Mouse (Mus musculus) forebrain, embryonic 12.5 days (tissue): ENCODE measurements at regions not wholly inside any gene's neighbourhood (a gene's known extent, or its start where the extent isn't known, plus 50 kb on each side); places are given as distances from the start of the nearest gene placed in this dataset.

ENCODE experiments used
- ATAC-seq: fragments of 200-750 bp; cut with Nextera tagmentation; 2 replicates; pipeline ENCODE4 v1.8.0; 2017; ENCODE audit warnings: moderate TSS enrichment; ENCODE audit not compliant: low FRiP score
- H3K27ac ChIP-seq: fragments of 300-500 bp; sonication (generic); 2 replicates; pipeline ENCODE4 v1.5.1; 2016; ENCODE audit warnings: mild to moderate bottlenecking
- H3K27me3 ChIP-seq: fragments of 300-500 bp; sonication (generic); 2 replicates; pipeline ENCODE4 v1.6.1; 2016; ENCODE audit warnings: mild to moderate bottlenecking
- H3K36me3 ChIP-seq: fragments of 300-500 bp; sonication (generic); replicated peaks from 2 replicates; pipeline ENCODE4 v1.6.1; 2016; ENCODE audit warnings: mild to moderate bottlenecking
- H3K4me1 ChIP-seq: fragments of 300-500 bp; sonication (generic); 2 replicates; pipeline ENCODE4 v1.6.1; 2016
- H3K4me2 ChIP-seq: fragments of 300-500 bp; sonication (generic); 2 replicates; pipeline ENCODE4 v1.6.1; 2016; ENCODE audit warnings: mild to moderate bottlenecking, moderate library complexity
- H3K4me3 ChIP-seq: fragments of 300-500 bp; sonication (generic); replicated peaks from 2 replicates; pipeline ENCODE4 v1.5.1; 2016; ENCODE audit warnings: mild to moderate bottlenecking
- H3K9ac ChIP-seq: fragments of 300-500 bp; sonication (generic); 2 replicates; pipeline ENCODE4 v1.6.1; 2016; ENCODE audit warnings: mild to moderate bottlenecking
- H3K9me3 ChIP-seq: fragments of 300-500 bp; sonication (generic); 2 replicates; pipeline ENCODE4 v1.6.1; 2016
- WGBS: fragments of 180-500 bp; shearing (Covaris S2); methylation state at CpG from one replicate; pipeline ENCODE4 v1.1.7; 2016; 5-methylcytosine and 5-hydroxymethylcytosine counted together

DNA sequence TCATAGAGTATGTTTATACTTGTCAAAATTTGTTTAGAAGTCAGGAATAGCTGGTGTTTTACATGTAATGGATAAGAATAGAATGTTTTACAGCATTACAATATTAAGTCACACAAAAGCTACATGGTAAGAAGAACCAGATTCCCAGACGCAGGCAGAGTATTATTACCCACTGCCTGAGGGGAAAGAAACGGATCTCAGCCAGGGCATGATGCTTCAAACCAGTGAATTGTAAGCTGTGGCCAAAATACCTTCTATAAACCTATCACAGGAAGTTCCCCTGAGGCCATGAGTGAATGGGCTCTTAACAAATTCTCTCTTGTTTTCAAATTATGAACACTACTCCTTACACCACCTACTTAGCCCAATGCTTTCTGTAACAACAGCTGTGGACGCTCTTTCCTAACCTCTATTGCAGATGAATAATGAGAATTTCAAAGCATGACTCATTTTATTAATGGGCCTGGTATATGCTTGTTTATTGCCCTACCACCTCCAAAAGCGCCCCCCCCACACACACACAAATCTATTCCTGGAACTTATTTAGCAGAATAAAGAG lies 932.0 kb downstream of the Jrkl start:
- Histone ChIP-seq H3K4me1 (no peaks in the 10 kb centered on the region), H3K9me3 (no peaks in the 10 kb centered on the region), H3K27me3 (no peaks in the 10 kb centered on the region), H3K36me3 (no peaks in the 10 kb centered on the region), H3K4me2 (no peak overlapping the region), H3K4me3 (no peak overlapping the region), H3K9ac (no peak overlapping the region), H3K27ac (no peak overlapping the region)
- WGBS = 84% methylated on average over 4 of the region's 4 CpGs
- no peak for ATAC-seq

DNA sequence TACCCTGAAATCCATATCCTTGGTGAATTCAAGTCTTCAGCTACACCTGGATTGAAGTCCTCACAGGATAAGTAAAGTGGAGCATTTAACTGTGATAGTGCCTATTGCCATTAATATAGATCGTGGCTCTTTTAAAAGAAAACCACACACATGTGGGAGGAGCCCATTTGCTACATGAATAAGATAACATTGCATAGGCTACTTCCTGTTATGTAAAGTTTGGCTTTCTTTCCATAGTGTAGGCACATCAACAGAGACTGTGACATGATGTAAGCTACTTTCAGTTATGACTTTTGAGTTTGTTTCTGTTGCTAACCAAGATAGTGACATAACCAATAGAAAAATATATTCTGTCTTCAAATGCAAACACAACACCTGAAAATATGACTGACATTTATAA lies 932.6 kb downstream of the Jrkl start:
- no peak for ATAC-seq
- H3K27me3 ChIP-seq = no peaks in the 10 kb centered on the region
- no peak overlapping the region for H3K4me3 ChIP-seq
- H3K9me3 ChIP-seq = no peaks in the 10 kb centered on the region
- no peak overlapping the region for H3K4me2 ChIP-seq
- H3K4me1 ChIP-seq = no peaks in the 10 kb centered on the region
- H3K27ac ChIP-seq = no peak overlapping the region
- WGBS = 86% methylated on average over 1 of the region's 1 CpGs
- H3K36me3 ChIP-seq = no peaks in the 10 kb centered on the region
- H3K9ac ChIP-seq = no peak overlapping the region
